Mouse (Mus musculus) limb, embryonic 14.5 days (tissue): Measurements from ENCODE around the gene Gm10184. TPM values are rescaled to one million over a fixed set of nuclear protein-coding genes. Genes with fewer than 3 reads are reported as not detected.
"Not testable (repeated sequence)": the region's sequence is repeated elsewhere in the genome, so short reads cannot be mapped to it uniquely, and the experiment has no call there.

ENCODE experiments used
- ATAC-seq: fragments of 200-750 bp; cut with Nextera tagmentation; 2 replicates; pipeline ENCODE4 v1.8.0; 2017; ENCODE audit warnings: low read depth, moderate number of reproducible peaks, moderate TSS enrichment; ENCODE audit not compliant: low FRiP score
- DNase-seq: peaks from one replicate; pipeline ENCODE4 v3.0.0-alpha.2; 2015; ENCODE audit warnings: low spot score
- H3K27ac ChIP-seq: fragments of 300-500 bp; sonication (generic); replicated peaks from 2 replicates; pipeline ENCODE4 v1.5.1; 2014; ENCODE audit warnings: low read depth, mild to moderate bottlenecking, low read length, moderate library complexity, mixed read lengths
- H3K27me3 ChIP-seq: fragments of 300-500 bp; sonication (generic); 2 replicates; pipeline ENCODE4 v1.6.1; 2014; ENCODE audit warnings: low read length, mixed read lengths; ENCODE audit not compliant: control insufficient read depth, insufficient read depth
- H3K36me3 ChIP-seq: fragments of 300-500 bp; sonication (generic); 2 replicates; pipeline ENCODE4 v1.6.1; 2014; ENCODE audit warnings: mild to moderate bottlenecking, low read length, moderate library complexity, mixed read lengths; ENCODE audit not compliant: control insufficient read depth, insufficient read depth
- H3K4me1 ChIP-seq: fragments of 300-500 bp; sonication (generic); 2 replicates; pipeline ENCODE4 v1.6.1; 2014; ENCODE audit warnings: antibody characterized with exemption, low read length, mixed read lengths; ENCODE audit not compliant: control insufficient read depth, insufficient read depth
- H3K4me2 ChIP-seq: fragments of 300-500 bp; sonication (generic); replicated peaks from 2 replicates; pipeline ENCODE4 v1.6.1; 2014; ENCODE audit warnings: low read depth, mild to moderate bottlenecking, low read length, moderate library complexity; ENCODE audit not compliant: severe bottlenecking
- H3K4me3 ChIP-seq: fragments of 300-500 bp; sonication (generic); replicated peaks from 2 replicates; pipeline ENCODE4 v1.5.1; 2014; ENCODE audit warnings: low read length
- H3K9ac ChIP-seq: fragments of 300-500 bp; sonication (generic); 2 replicates; pipeline ENCODE4 v1.6.1; 2014; ENCODE audit warnings: mild to moderate bottlenecking, low read depth, low read length, moderate library complexity; ENCODE audit not compliant: severe bottlenecking
- H3K9me3 ChIP-seq: fragments of 300-500 bp; sonication (generic); 2 replicates; pipeline ENCODE4 v1.6.1; 2016; ENCODE audit warnings: low read length; ENCODE audit not compliant: control insufficient read depth
- POLR2A ChIP-seq: fragments of 200-500 bp; IDR thresholded peaks from 2 replicates; pipeline ENCODE4 v1.8.0; 2012; ENCODE audit warnings: inconsistent platforms, mild to moderate bottlenecking, moderate library complexity, borderline replicate concordance; ENCODE audit not compliant: insufficient read depth, insufficient read length; ENCODE audit errors: extremely low read depth
- WGBS: fragments of 180-500 bp; shearing (Covaris S2); extraction: QIAGEN DNeasy Blood & Tissue Kit; methylation state at CpG from one replicate; pipeline ENCODE4 v1.1.7; 2014; 5-methylcytosine and 5-hydroxymethylcytosine counted together
- polyA plus RNA-seq, 2 experiments: library from polyadenylated mRNA; depleted of rRNA in 1 of 2; stranded (reverse) in 1 of 2; unstranded in 1 of 2; fragments of >200 nt; fragmentation: Nextera tagmentation in 1 of 2; extraction: Ambion mirVana in 1 of 2; gene quantifications; 2 replicates each; pipeline versions ENCODE4 v1.2.1 to v1.2.3; 2012 to 2014

Gm10184 gene
- 4.9 and 12.9 TPM in 2 replicates for polyA plus RNA-seq (2012; rRNA removed)
- polyA plus RNA-seq (2014; fragmentation: Nextera tagmentation; extraction: Ambion mirVana) = 42.1 and 45.8 TPM in 2 replicates

GRCm38 (mm10) chr17:89910349-89910748 is at the start of gene Gm10184:
Gene Gm10184 (minus strand): TSS chr17:89910449.
- DNase-seq (no peak), ATAC-seq (no peak)
- Histone ChIP-seq H3K4me2 (no peak within 1 kb of the TSS), H3K4me3 (no peak within 1 kb of the TSS), H3K9ac (no peak within 1 kb of the TSS), H3K27me3 (no peaks in the 10 kb centered on the region), H3K27ac (no peak within 1 kb of the TSS), H3K9me3 (no peaks in the 10 kb centered on the region), H3K36me3 (no peaks in the 10 kb centered on the region), H3K4me1 (no peaks in the 10 kb centered on the region)
- 90% methylated on average over 6 of the region's 6 CpGs for WGBS
- TF ChIP-seq POLR2A = no peak

DNA sequence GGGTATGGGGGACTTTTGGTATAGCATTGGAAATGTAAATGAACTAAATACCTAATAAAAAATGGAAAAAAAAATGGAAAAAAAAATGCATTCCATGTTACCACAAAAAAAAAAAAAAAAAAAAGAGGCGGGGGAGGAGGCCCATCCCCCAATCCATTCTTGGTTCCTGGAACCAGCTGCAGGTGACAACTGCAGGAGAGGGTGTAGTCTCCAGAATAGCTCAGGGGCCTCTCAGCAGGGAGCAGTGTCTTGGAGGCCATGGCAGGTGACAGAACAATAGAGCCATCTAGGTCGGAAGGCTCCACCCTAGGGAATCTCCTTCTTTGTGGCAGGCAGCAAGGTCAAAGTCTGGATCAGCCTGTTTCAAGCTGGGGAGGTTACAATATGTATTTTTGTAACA is 23.7 kb upstream of the Gm10184 start:
- no peak overlapping the region for H3K9ac ChIP-seq
- no peak overlapping the region for H3K27ac ChIP-seq
- no peak overlapping the region for H3K4me3 ChIP-seq
- no peak for TF ChIP-seq POLR2A
- WGBS = 65% methylated on average over 2 of the region's 2 CpGs
- H3K4me2 ChIP-seq = no peak overlapping the region
- H3K4me1 ChIP-seq = no peaks in the 10 kb centered on the region
- DNase-seq (no peak), ATAC-seq (no peak)
- no peaks in the 10 kb centered on the region for H3K9me3 ChIP-seq
- no peaks in the 10 kb centered on the region for H3K27me3 ChIP-seq
- no peaks in the 10 kb centered on the region for H3K36me3 ChIP-seq

- H3K4me3 ChIP-seq = no peak overlapping the region
- H3K27ac ChIP-seq = no peak overlapping the region
- no peaks in the 10 kb centered on the region for H3K4me1 ChIP-seq
- H3K36me3 ChIP-seq = no peaks in the 10 kb centered on the region
- no peak overlapping the region for H3K4me2 ChIP-seq
- TF ChIP-seq POLR2A = no peak
- ATAC-seq (no peak), DNase-seq (no peak)
- H3K9ac ChIP-seq = no peak overlapping the region
- no peaks in the 10 kb centered on the region for H3K27me3 ChIP-seq
- H3K9me3 ChIP-seq = no peaks in the 10 kb centered on the region
These were observed 2.6 kb downstream of the Gm10184 start for GRCm38 (mm10) chr17:89907686-89908085.

GRCm38 (mm10) chr17:89904701-89905100 is 5.5 kb downstream of the Gm10184 start:
- ATAC-seq, H3K4me1 ChIP-seq, H3K27me3 ChIP-seq, H3K9ac ChIP-seq, H3K4me3 ChIP-seq, DNase-seq, H3K27ac ChIP-seq, H3K36me3 ChIP-seq, H3K9me3 ChIP-seq, H3K4me2 ChIP-seq: not testable (repeated sequence)
- WGBS = 87% methylated on average over 5 of the region's 5 CpGs

- no peak for ATAC-seq
- no peaks in the 10 kb centered on the region for H3K27me3 ChIP-seq
These were observed 7.5 kb downstream of the Gm10184 start for GRCm38 (mm10) chr17:89902767-89903166.

DNA sequence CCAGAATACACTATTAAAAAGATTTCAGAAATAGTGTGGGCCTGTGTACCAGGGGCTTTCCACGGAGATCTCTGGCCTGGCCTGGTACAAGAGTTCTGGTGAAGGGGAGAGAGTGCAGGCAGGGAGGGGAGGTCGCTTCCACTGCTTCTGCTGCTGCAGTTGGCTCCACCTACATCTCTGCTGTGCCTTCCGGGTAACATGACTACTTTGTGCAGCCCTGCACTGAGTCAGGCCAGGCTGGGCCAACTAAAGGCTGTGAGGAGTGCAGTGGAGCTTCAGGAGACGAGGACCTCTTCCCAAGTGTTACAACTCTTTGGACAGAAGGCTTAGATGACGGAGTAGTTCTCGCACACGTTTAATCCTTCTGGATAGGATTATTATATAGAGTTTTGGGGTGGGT is 9.6 kb downstream of the Gm10184 start:
- no peak overlapping the region for H3K4me2 ChIP-seq
- no peaks in the 10 kb centered on the region for H3K36me3 ChIP-seq
- H3K4me1 ChIP-seq = no peaks in the 10 kb centered on the region
- no peak for DNase-seq
- H3K27ac ChIP-seq = no peak overlapping the region
- H3K27me3 ChIP-seq = no peaks in the 10 kb centered on the region
- 50% methylated on average over 7 of the region's 7 CpGs for WGBS
- no peak overlapping the region for H3K4me3 ChIP-seq
- ATAC-seq = no peak
- H3K9me3 ChIP-seq = no peaks in the 10 kb centered on the region
- no peak for TF ChIP-seq POLR2A
- no peak overlapping the region for H3K9ac ChIP-seq

More at GRCm38 (mm10) chr17:89902767-89903166, 7.5 kb downstream of the Gm10184 start:
- Histone ChIP-seq H3K4me1 (no peaks in the 10 kb centered on the region), H3K9ac (no peak overlapping the region), H3K9me3 (no peaks in the 10 kb centered on the region), H3K4me2 (no peak overlapping the region), H3K27ac (no peak overlapping the region), H3K36me3 (no peaks in the 10 kb centered on the region), H3K4me3 (no peak overlapping the region)
- 95% methylated on average over 1 of the region's 1 CpGs for WGBS
- DNase-seq = no peak
- no peak for TF ChIP-seq POLR2A
